Mouse (Mus musculus) ES-Bruce4 (cell line): Measurements from ENCODE around the gene Capzb. TPM values are rescaled to one million over a fixed set of nuclear protein-coding genes. Genes with fewer than 3 reads are reported as not detected.
A peak's percentile ranks its signal among the peaks of the same experiment; 100 is the strongest.

Experiments used
- H3K27ac ChIP-seq: 2 replicates; pipeline ENCODE4 v1.5.1; 2012; ENCODE audit warnings: low read length, inconsistent platforms; ENCODE audit not compliant: insufficient read depth
- H3K27me3 ChIP-seq: 2 replicates; pipeline ENCODE4 v1.6.1; 2012; ENCODE audit warnings: mild to moderate bottlenecking, low read length, inconsistent platforms; ENCODE audit not compliant: control insufficient read depth, poor library complexity, insufficient read depth, severe bottlenecking
- H3K36me3 ChIP-seq: 2 replicates; pipeline ENCODE4 v1.6.1; 2012; ENCODE audit warnings: inconsistent platforms, mild to moderate bottlenecking, low read length, moderate library complexity; ENCODE audit not compliant: control insufficient read depth, poor library complexity, insufficient read depth, severe bottlenecking
- H3K4me1 ChIP-seq: one replicate; pipeline ENCODE4 v1.8.1; 2011; ENCODE audit warnings: low read length; ENCODE audit not compliant: control insufficient read depth, insufficient read depth
- H3K4me3 ChIP-seq: 2 replicates; pipeline ENCODE4 v1.5.1; 2011; ENCODE audit warnings: low read depth, mild to moderate bottlenecking, low read length
- H3K9ac ChIP-seq: 2 replicates; pipeline ENCODE4 v1.6.1; 2012; ENCODE audit warnings: low read depth, mild to moderate bottlenecking, inconsistent platforms; ENCODE audit not compliant: poor library complexity, severe bottlenecking
- H3K9me3 ChIP-seq: replicated peaks from 2 replicates; pipeline ENCODE4 v1.6.1; 2012; ENCODE audit warnings: mild to moderate bottlenecking, low read length, inconsistent platforms; ENCODE audit not compliant: control insufficient read depth, poor library complexity, insufficient read depth, severe bottlenecking
- CTCF ChIP-seq: IDR thresholded peaks from one replicate; pipeline ENCODE4 v1.8.1; 2011; ENCODE audit warnings: low read depth, low read length
- EP300 ChIP-seq: IDR thresholded peaks from 2 replicates; pipeline ENCODE4 v1.6.1; 2011; ENCODE audit warnings: low read depth, low read length; ENCODE audit not compliant: insufficient read depth
- POLR2A ChIP-seq: IDR thresholded peaks from one replicate; pipeline ENCODE4 v1.8.1; 2011; ENCODE audit warnings: low read length; ENCODE audit not compliant: insufficient read depth
- polyA plus RNA-seq: library from polyadenylated mRNA; stranded (reverse); fragments of >200 nt; gene quantifications from 2 replicates; pipeline ENCODE4 v1.2.4, GENCODE M21; 2011; ENCODE audit warnings: low read depth; ENCODE audit not compliant: missing spikeins, insufficient read depth, insufficient read length

The Capzb gene
- polyA plus RNA-seq, 1 experiment: 299 TPM

GRCm38 (mm10) chr4:139298671-139299366 is 106.1 kb downstream of the Capzb start:
- no peak for TF ChIP-seq CTCF
- no peak for TF ChIP-seq EP300
- TF ChIP-seq POLR2A: no peak
- Histone ChIP-seq H3K9ac (no peak overlapping the region), H3K36me3 (no peaks in the 10 kb centered on the region)

GRCm38 (mm10) chr4:139301780-139302179 is 109.1 kb downstream of the Capzb start:
- Histone ChIP-seq H3K27ac (no peak overlapping the region), H3K9me3 (no peaks in the 10 kb centered on the region), H3K4me1 (no peaks in the 10 kb centered on the region), H3K36me3 (no peaks in the 10 kb centered on the region), H3K4me3 (no peak overlapping the region), H3K9ac (no peak overlapping the region), H3K27me3 (no peaks in the 10 kb centered on the region)
- TF ChIP-seq EP300 (no peak), POLR2A (no peak), CTCF (no peak)

More at GRCm38 (mm10) chr4:139298671-139299366, 106.1 kb downstream of the Capzb start:
- H3K9me3 ChIP-seq: no peaks in the 10 kb centered on the region
- H3K27ac ChIP-seq: no peak overlapping the region
- H3K27me3 ChIP-seq: no peaks in the 10 kb centered on the region
- no peak overlapping the region for H3K4me3 ChIP-seq
- H3K4me1 ChIP-seq: no peaks in the 10 kb centered on the region

GRCm38 (mm10) chr4:139302241-139302640 is 109.5 kb downstream of the Capzb start:
- H3K9me3 ChIP-seq: no peaks in the 10 kb centered on the region
- H3K9ac ChIP-seq: no peak overlapping the region; the same call in 1 of the 2 replicates
- no peaks in the 10 kb centered on the region for H3K4me1 ChIP-seq
- TF ChIP-seq CTCF (no peak), EP300 (no peak)
- H3K27ac ChIP-seq: no peak overlapping the region
- H3K36me3 ChIP-seq: no peaks in the 10 kb centered on the region
- no peak overlapping the region for H3K4me3 ChIP-seq
- H3K27me3 ChIP-seq: no peaks in the 10 kb centered on the region

GRCm38 (mm10) chr4:139305521-139305920 is 112.8 kb downstream of the Capzb start:
- H3K36me3 ChIP-seq: no peaks in the 10 kb centered on the region
- no peaks in the 10 kb centered on the region for H3K9me3 ChIP-seq
- no peak overlapping the region for H3K9ac ChIP-seq
- H3K4me3 ChIP-seq: no peak overlapping the region
- H3K4me1 ChIP-seq: no peaks in the 10 kb centered on the region
- H3K27ac ChIP-seq: no peak overlapping the region
- TF ChIP-seq EP300 (no peak), CTCF (no peak), POLR2A (no peak)
- no peaks in the 10 kb centered on the region for H3K27me3 ChIP-seq

GRCm38 (mm10) chr4:139307916-139308315 is 115.2 kb downstream of the Capzb start:
- H3K4me1 ChIP-seq: no peaks in the 10 kb centered on the region
- no peaks in the 10 kb centered on the region for H3K36me3 ChIP-seq
- no peaks in the 10 kb centered on the region for H3K27me3 ChIP-seq
- H3K4me3 ChIP-seq: no peak overlapping the region
- H3K27ac ChIP-seq: no peak overlapping the region
- no peaks in the 10 kb centered on the region for H3K9me3 ChIP-seq
- TF ChIP-seq EP300 (no peak), POLR2A (no peak), CTCF (no peak)
- H3K9ac ChIP-seq: no peak overlapping the region

- Histone ChIP-seq H3K27ac (no peak overlapping the region), H3K27me3 (no peaks in the 10 kb centered on the region)
- TF ChIP-seq EP300: no peak
These were observed 117.0 kb downstream of the Capzb start for GRCm38 (mm10) chr4:139309651-139310050.

More at GRCm38 (mm10) chr4:139309651-139310050, 117.0 kb downstream of the Capzb start:
- peak overlapping the region; percentile 85 for H3K4me3 ChIP-seq
- H3K9ac ChIP-seq: peak overlapping the region; percentile 79
- no peaks in the 10 kb centered on the region for H3K4me1 ChIP-seq
- no peaks in the 10 kb centered on the region for H3K36me3 ChIP-seq
- H3K9me3 ChIP-seq: no peaks in the 10 kb centered on the region
